Mouse (Mus musculus) ES-E14 (cell line): ENCODE measurements around the gene Itpr1.

Source experiments
- HCFC1 ChIP-seq: IDR thresholded peaks from 2 replicates; pipeline ENCODE4 v1.6.1; 2012; ENCODE audit warnings: low read length, inconsistent platforms, borderline replicate concordance; ENCODE audit not compliant: insufficient read depth
- MAFK ChIP-seq: IDR thresholded peaks from 2 replicates; pipeline ENCODE4 v1.6.1; 2014; ENCODE audit warnings: mild to moderate bottlenecking, low read depth, low read length, inconsistent platforms; ENCODE audit not compliant: insufficient read depth

DNA sequence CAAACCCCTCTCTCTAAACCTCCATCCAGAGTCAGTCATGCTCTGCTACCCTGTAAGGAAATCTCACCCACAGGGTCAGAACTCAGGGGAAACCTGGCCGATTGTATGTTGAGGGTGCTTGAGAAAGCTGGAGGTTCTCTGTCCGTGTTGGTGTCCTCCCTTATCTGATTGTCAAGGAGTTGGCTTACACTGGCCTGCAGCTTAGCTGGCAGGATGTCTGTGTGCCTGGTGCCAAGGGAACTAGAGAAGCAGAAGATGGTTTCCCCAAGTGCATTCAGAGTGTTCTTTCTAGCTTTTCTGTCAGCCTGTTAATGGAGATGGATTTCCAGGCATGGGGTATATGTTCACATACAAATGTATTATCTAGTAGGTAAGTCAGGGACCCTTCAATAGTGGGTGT, 296.4 kb downstream of the Itpr1 start:
- TF ChIP-seq MAFK (no peak), HCFC1 (no peak)
